Mouse (Mus musculus) CD4-positive, CD25-positive, alpha-beta regulatory T cell (primary cell): Measurements from ENCODE around the gene Tmem218. TPM values are rescaled to one million over a fixed set of nuclear protein-coding genes. Genes with fewer than 3 reads are reported as not detected.

Experiments
- polyA plus RNA-seq: library from polyadenylated mRNA; unstranded; fragments of 100-300 nt; shearing (Covaris generic); gene quantifications from one replicate; pipeline ENCODE4 v1.2.1, GENCODE M21; 2017

The Tmem218 gene
- polyA plus RNA-seq, result 2.3 TPM

GRCm38 (mm10) chr9:37207929-37208411, at the start of gene Tmem218:
Tmem218 (plus strand) TSS chr9:37208223.

GRCm38 (mm10) chr9:37255149-37255888, 47.3 kb downstream of the Tmem218 start, which contains the start of gene Slc37a2:
Slc37a2 (minus strand) TSS chr9:37255738.

Other genes with a start within 250 kb of the Tmem218 start
- 0.18 TPM for gene Pknox2, start 60.8 kb upstream of the Tmem218 start, polyA plus RNA-seq
- gene Slc37a2, start 47.5 kb downstream of the Tmem218 start, polyA plus RNA-seq, result 2.2 TPM
- gene Ccdc15, start 140.2 kb downstream of the Tmem218 start, polyA plus RNA-seq, result 7.4 TPM
- not detected for gene Hepacam, start 159.1 kb downstream of the Tmem218 start, polyA plus RNA-seq
- not detected for gene Robo4, start 193.7 kb downstream of the Tmem218 start, polyA plus RNA-seq
- gene Robo3, start 225.0 kb downstream of the Tmem218 start, polyA plus RNA-seq, result not detected